Mouse (Mus musculus): ENCODE measurements around the gene Nppb.

Nppb gene

GRCm38 (mm10) chr4:147976237-147976636 lies 9.4 kb upstream of the Nppb start:
- DNase-seq (ENCODE audit: extremely low read depth, low read depth), result no peak

- DNase-seq (ENCODE audit: extremely low read depth, low read depth), result no peak
Measured at GRCm38 (mm10) chr4:147977726-147978125, 7.9 kb upstream of the Nppb start.

- no peak for DNase-seq (ENCODE audit: extremely low read depth, low read depth)
Measured at GRCm38 (mm10) chr4:147978391-147978790, 7.2 kb upstream of the Nppb start.

GRCm38 (mm10) chr4:147979441-147979860 lies 6.1 kb upstream of the Nppb start:
- no peak for DNase-seq (ENCODE audit: extremely low read depth, low read depth)

GRCm38 (mm10) chr4:147993571-147994095 lies 8.0 kb downstream of the Nppb start:
- DNase-seq (ENCODE audit: extremely low read depth, low read depth), result no peak

GRCm38 (mm10) chr4:147995311-147995710 lies 9.7 kb downstream of the Nppb start:
- DNase-seq (ENCODE audit: extremely low read depth, low read depth), result no peak

- DNase-seq (ENCODE audit: extremely low read depth, low read depth), result no peak
Measured at GRCm38 (mm10) chr4:148000202-148000772, 14.7 kb downstream of the Nppb start, which contains the start of gene Nppa. TSS of gene Nppa (plus strand) at chr4:148000722.

- DNase-seq (ENCODE audit: extremely low read depth, low read depth), result no peak
Measured at GRCm38 (mm10) chr4:148001013-148001789, 15.6 kb downstream of the Nppb start.

GRCm38 (mm10) chr4:148001866-148002265 lies 16.3 kb downstream of the Nppb start:
- no peak for DNase-seq (ENCODE audit: extremely low read depth, low read depth)

GRCm38 (mm10) chr4:148004361-148004760 lies 18.8 kb downstream of the Nppb start:
- DNase-seq (ENCODE audit: extremely low read depth, low read depth), result no peak

- no peak for DNase-seq (ENCODE audit: extremely low read depth, low read depth)
Measured at GRCm38 (mm10) chr4:148008412-148008811, 22.8 kb downstream of the Nppb start.

GRCm38 (mm10) chr4:148009641-148010040 lies 24.1 kb downstream of the Nppb start:
- DNase-seq (ENCODE audit: extremely low read depth, low read depth), result no peak

- DNase-seq (ENCODE audit: extremely low read depth, low read depth), result no peak
Measured at GRCm38 (mm10) chr4:148011332-148011731, 25.7 kb downstream of the Nppb start.

- no peak for DNase-seq (ENCODE audit: extremely low read depth, low read depth)
Measured at GRCm38 (mm10) chr4:148012216-148012615, 26.6 kb downstream of the Nppb start.

- no peak for DNase-seq (ENCODE audit: extremely low read depth, low read depth)
Measured at GRCm38 (mm10) chr4:148015418-148015817, 29.8 kb downstream of the Nppb start.

GRCm38 (mm10) chr4:148016981-148017380 lies 31.4 kb downstream of the Nppb start:
- DNase-seq (ENCODE audit: extremely low read depth, low read depth), result no peak

GRCm38 (mm10) chr4:148018410-148018809 lies 32.8 kb downstream of the Nppb start:
- DNase-seq (ENCODE audit: extremely low read depth, low read depth), result no peak

GRCm38 (mm10) chr4:148024003-148024402 lies 38.4 kb downstream of the Nppb start:
- no peak for DNase-seq (ENCODE audit: extremely low read depth, low read depth)

- DNase-seq (ENCODE audit: extremely low read depth, low read depth), result no peak
Measured at GRCm38 (mm10) chr4:148029297-148029696, 43.7 kb downstream of the Nppb start.

- no peak for DNase-seq (ENCODE audit: extremely low read depth, low read depth)
Measured at GRCm38 (mm10) chr4:148030506-148030905, 44.9 kb downstream of the Nppb start.

GRCm38 (mm10) chr4:148033858-148034410 lies 48.3 kb downstream of the Nppb start:
- DNase-seq (ENCODE audit: extremely low read depth, low read depth), result no peak

- no peak for DNase-seq (ENCODE audit: extremely low read depth, low read depth)
Measured at GRCm38 (mm10) chr4:148035440-148035839, 49.9 kb downstream of the Nppb start.

All from MEL-GATA-1-ER (cell line).